Mouse (Mus musculus) kidney, adult 11 months (tissue): ENCODE data around the gene Zer1.
A peak's percentile ranks its signal among the peaks of the same experiment; 100 is the strongest.
"Not testable (repeated sequence)": the region's sequence is repeated elsewhere in the genome, so short reads cannot be mapped to it uniquely, and the experiment has no call there.

ENCODE experiments used
- DNase-seq: peaks from one replicate; pipeline ENCODE4 v3.0.0; 2022

Gene Zer1

DNA sequence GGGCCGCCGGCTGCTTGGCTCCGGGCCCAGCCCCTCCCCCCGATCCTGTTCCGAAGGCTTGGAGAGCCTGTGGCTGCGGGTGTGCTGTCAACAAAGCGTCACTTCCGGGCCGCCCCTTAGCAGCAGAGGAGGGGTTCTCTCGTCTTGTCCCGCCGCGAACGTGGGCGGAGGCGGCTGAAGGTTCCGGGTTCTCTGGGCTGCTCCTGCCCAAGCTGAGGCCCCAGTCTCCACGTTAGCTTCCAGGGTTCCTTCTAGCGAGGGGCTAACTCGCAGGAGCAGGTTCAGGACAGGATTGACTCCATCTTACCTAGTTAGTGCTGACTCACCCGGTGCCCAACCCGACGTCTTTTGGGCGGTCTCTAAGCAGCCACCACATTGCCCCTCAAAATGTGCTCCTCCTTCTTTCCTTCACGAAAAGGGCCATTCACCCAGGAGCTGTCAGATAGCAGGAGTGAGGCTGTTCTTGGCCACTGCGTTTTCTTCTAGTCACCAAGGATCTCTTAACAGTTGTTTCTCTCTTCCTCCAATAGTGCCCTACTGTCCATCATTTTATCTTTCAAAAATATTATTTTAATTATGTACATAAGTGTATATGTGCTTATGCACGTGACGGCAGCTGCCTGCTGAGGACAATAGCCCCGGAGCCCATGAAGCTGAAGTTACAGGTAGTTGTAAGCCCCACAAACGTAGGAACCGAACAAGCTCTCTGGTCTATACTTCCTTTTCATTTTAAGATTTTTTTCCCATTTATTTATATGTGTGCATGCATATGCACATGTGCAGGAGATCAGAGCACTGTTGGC is at the start of gene Zer1:
Zer1 (minus strand) TSS at position 114 of the 803 bp plus-strand sequence.
- DNase-seq = peak; percentile 96

DNA sequence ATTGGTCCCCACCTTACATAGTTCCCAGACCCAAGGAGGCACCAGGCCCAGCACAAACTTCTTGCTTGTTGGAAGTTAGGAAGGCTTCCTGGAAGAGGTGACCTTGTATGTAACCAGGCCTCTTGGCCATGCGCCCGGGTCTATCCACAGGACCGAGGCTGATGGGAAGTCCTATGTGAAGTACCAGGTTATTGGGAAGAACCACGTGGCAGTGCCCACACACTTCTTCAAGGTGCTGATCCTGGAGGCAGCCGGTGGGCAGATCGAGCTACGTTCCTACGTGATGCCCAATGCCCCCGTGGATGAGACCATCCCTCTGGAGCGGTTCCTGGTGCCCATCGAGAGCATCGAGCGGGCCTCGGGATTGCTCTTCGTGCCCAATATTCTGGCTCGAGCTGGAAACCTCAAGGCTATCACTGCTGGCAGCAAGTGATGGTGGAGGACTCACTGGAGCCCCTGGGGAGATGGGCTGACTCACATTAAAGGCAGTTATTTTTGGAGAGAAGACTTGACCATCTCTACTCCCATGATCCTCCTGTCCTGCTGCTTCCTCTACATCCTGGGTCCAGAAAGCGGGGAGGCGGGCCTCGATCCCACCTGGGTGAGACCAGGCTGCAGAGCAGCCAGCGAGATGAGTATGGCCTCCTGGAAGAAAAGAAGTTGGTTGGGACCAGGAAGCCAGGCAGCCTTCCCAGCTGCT is 49.3 kb upstream of the Zer1 start:
- no peak for DNase-seq

GRCm38 (mm10) chr2:30171997-30172382 is 47.6 kb upstream of the Zer1 start:
- DNase-seq = no peak

GRCm38 (mm10) chr2:30171371-30171996 is 47.1 kb upstream of the Zer1 start, which contains the start of gene Endog:
Gene Endog (plus strand): TSS chr2:30171493.
- DNase-seq = peak; percentile 92

- no peak for DNase-seq
These were observed 42.3 kb upstream of the Zer1 start for GRCm38 (mm10) chr2:30166677-30167076.

GRCm38 (mm10) chr2:30164340-30164932 is 40.1 kb upstream of the Zer1 start:
- DNase-seq = no peak

DNA sequence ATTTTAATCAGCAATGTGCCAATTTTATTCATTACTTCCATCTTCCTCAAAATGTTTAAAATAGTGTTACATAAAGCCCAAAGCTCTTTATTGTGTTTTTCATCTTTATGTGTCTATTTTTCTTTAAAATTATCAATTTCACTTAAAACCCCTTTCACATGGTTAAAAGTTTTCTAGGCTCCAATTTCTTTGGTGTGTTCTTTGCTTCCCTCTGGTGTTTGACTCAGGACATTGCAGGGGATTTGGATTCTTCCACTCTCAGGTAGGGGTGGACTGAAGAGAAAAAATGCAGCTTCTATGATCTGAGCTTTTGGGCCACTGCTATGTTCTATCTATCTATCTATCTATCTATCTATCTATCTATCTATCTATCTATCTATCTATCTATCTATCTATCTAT is 37.4 kb upstream of the Zer1 start:
- no peak for DNase-seq

GRCm38 (mm10) chr2:30159871-30160270 is 35.5 kb upstream of the Zer1 start:
- not testable (repeated sequence) for DNase-seq

DNA sequence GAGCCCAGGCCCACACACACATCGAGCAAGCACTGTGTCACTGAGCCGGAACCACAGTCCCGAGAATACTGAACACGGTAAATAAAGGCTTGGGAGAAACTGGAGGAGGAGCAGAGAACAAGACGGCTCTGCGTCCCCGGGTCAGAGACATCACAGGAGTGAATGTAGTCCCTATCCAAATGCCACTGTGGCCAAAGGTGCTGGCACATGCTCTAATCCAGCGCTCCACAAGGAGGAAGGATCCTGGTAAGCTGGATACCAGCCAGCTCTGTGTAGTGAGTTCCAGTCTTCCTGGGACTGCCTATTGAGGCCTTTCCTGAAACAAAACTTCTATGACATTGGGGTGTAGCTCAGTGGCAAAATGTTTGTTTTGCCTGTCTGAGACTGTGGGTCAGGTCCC is 28.2 kb upstream of the Zer1 start:
- DNase-seq = no peak

DNA sequence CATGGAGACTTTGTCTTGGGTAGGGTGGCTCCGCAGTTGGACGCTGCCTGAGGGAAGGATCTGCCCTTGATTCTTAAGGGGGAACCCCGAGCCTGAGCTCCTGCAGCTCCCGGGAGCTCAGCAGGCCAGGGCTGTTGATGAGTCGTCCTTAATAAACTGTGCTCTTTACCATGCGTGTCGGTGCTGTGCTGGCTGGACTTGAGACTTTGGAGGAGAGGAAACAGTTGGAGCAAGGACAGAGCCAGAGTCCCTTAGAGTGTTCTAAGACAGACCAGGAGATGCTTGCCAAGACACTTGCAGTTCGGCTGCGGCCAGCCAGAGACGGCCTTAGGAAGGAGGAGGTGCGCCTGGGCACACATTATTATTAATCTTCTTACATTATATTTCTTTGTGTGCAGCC is 27.5 kb upstream of the Zer1 start:
- DNase-seq = peak; percentile 73

GRCm38 (mm10) chr2:30147466-30147865 is 23.1 kb upstream of the Zer1 start:
- DNase-seq = peak; percentile 91

GRCm38 (mm10) chr2:30144436-30144835 is 20.1 kb upstream of the Zer1 start:
- DNase-seq = no peak

GRCm38 (mm10) chr2:30140021-30140420 is 15.6 kb upstream of the Zer1 start:
- not testable (repeated sequence) for DNase-seq

GRCm38 (mm10) chr2:30136458-30136857 is 12.1 kb upstream of the Zer1 start:
- peak; percentile 65 for DNase-seq

GRCm38 (mm10) chr2:30134928-30135620 is 10.7 kb upstream of the Zer1 start:
- DNase-seq = peak; percentile 85

DNA sequence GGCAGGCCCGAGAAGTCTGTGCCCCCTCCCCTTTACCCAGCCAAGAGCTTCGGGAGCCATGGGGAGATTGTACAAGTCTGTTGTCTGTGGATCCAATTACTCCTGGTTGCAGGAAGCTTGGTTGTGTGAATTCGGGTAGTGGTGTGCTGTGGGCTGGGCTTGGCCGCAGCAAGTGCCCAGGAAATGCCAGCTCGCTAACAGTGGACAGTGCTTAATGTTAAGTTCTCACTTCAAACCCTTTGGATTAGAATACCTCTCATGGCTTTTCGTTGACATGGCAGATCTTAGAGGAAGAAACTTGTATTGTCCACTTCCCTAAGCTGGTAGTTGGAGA is 10.0 kb upstream of the Zer1 start:
- DNase-seq = no peak

DNA sequence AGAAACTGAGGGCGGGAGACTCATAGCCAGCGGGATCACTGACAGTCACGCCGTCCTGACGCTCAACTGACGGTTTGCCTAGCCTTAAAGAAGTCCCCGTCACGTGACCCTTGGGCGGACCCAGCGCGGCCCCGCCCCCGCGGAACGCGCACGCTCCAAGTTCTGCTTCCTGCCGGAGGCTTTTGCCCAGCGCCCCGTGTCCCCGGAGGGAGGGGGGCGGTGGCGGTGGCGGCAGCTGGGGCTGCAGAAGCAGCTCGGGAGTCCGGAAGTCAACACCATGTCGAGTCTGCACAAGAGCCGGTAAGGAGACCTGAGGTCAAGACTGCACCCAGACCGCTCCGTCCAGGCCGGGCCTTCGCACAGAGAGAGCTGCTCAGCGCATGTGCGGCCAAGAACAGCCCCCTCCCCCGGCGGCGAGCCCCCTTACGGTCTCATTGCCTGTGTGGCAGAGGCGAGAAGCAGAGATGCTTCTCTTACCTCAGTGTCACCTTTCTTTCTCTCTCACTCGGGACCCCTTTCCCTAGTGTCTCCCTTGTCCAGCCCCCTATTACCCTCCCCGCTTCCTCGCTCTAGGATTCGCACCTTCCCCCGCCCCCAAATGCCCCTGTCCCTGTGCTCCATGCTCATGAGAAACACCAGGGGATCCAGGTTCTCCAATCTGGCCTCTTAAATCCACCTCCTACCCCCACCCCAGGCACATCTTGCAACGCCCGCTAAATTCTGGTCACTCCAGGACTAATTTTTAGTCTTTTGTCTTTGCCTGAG is 9.4 kb upstream of the Zer1 start, which contains the start of gene Tbc1d13:
Tbc1d13 (plus strand) TSS at position 134 of the 765 bp plus-strand sequence.
- peak; percentile 98 for DNase-seq

DNA sequence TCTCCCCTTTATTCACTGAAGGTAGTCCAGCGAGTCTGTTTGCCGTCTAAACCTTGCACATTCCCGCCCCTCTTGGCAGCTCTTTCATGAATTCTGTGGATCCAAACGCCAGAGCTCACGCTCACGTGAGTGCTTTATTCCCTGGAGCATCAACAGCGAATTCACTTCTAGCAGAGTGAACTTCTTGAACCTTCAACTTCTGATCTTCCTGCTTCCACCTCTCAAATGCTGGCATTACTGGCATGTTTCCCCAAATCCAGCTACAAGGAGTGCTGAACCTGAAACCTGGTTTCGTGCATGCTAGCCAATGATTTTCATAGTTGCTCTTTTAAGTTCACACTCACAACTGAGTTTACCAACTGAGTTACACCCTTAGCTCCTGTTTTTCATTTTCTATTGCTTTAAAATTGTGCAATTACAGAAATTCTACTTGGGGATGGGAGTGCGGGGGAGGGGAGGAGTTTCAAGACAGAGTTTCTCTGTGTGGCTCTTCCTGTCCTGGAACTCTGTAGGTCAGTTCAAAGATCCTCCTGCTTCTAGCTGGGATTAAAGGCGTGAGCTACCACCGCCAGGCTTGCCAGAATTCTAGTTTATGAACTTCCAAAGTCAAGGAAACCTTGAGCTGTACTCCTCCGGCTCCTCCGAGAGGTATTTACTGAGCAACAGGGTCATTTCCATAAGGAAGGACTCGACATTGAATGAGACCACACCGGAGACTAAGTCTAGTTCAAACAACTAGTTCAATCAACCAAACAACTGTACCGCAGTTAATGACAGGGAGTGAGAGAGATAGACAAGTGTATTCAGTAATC is 8.6 kb upstream of the Zer1 start:
- DNase-seq = peak; percentile 89

DNA sequence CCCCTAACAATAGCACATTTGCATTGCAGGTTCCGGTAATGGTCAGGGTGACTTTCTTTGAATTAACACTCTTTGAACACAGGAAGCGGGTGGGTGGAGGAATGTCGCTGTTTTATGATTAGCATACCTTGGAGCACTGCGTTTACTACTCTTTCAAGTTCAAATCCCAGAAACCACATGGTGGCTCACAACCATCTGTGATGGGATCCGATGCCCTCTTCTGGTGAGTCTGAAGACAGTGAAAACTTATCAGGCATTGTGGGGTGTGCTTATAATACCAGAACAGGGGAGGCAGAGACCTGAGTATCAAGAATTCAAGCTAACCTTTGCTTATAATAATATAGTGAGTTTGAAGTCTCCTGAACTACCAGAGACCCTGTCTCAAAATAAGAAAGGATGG is 6.9 kb upstream of the Zer1 start:
- not testable (repeated sequence) for DNase-seq

DNA sequence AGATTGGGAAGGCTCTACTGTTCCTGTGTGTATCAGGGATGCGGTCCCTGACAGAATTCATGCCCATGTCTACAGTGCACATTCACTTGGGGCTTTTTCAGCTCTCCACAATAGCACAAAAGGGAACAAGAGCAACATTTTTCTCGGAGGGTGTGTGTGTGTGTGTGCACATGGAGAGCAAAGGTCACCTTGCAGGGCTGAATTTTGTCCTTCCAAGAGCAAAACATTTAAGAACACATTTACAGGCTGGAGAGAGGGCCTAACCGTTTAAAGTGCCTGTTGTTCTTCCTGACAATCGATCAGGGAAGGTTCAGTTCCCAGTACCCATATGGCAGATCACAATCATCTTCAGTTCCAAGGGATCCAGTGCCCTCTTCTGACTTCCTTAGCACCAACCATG is 5.8 kb upstream of the Zer1 start:
- DNase-seq = peak; percentile 58

DNA sequence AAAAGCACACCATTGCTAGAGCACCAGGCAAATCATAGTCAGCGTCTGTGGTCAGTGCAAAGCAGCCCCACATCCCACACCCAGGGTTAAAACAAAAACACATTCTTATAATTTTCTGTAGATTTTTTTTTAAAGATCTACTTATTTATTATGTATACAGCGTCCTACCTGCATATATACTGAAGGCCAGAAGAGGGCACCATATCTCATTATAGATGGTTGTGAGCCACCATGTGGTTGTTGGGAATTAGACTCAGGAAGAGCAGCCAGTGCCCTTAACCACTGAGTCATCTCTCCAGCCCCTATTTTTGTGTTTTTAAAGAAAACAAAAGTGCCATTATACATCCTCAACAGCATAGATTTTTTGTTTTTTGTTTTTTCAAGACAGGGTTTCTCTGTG is 4.4 kb upstream of the Zer1 start:
- no peak for DNase-seq
